Mouse (Mus musculus) inflammation-experienced regulatory T-cells, adult 16 weeks (primary cell): ENCODE results near the gene Olfr1228. TPM values are rescaled to one million over a fixed set of nuclear protein-coding genes. Genes with fewer than 3 reads are reported as not detected.

ENCODE experiments used
- polyA plus RNA-seq: library from polyadenylated mRNA; unstranded; fragments of 100-300 nt; shearing (Covaris generic); gene quantifications from one replicate; pipeline ENCODE4 v1.2.1, GENCODE M21; 2017

Olfr1228 gene
- not detected for polyA plus RNA-seq

DNA sequence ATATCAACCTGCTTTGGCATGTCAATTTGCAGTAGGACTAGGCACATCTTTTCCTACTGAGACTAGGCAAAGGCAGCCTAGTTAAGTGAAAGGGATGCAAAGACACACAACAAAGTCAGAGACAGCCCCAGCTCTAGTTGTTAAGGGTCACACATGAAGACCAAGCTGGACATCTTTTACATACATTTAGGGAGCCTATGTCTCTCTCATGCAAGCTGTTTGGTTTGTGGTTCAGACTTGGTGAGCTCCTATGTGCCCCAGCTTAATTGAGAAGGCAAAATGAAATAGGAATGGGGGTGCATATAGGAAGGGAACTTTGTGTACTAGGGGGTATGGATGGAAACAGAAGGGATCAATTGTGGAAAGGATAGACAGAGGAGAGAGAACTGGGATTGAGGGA lies at the start of gene Olfr1228:
TSS of gene Olfr1228 (minus strand) at position 101 of the 400 bp plus-strand sequence.

DNA sequence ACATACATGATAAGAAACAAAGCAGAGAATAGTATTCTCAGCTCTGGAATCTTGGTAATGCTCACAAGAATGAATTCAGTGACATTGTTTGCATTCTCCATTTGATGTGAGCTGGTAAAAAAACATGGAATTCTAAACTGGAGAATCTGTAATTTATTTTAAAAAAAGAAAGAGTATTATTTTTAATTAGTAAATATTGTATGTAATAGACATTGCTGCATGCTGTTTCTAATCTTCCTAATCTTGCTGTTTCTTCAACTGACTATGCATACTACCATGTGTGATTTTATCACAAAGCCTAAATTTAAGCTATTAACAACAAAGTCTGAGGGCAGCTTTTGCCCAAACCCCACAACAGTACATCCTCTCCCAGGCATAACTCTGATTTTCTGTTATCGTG lies 43.3 kb upstream of the Olfr1228 start, which contains the start of gene Olfr1230:
TSS of gene Olfr1230 (minus strand) at position 101 of the 400 bp plus-strand sequence.

DNA sequence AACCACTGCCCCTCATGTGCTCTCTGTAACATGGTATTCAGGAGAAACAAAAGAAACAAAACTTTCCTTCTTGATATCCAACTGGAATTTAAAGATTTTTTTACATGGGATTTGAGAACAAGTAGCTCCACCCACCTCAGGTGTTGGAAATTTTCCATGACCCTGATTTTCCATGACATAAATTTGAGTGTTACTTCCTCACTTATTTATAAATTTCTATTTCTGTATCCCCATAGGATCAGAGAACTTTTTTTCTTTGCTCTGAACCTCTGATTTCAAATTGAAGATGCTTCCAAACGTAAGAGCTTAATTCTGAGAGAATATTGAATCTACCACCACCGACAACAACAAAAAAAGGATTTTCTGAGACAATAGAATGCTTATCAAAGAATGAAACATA lies 34.1 kb upstream of the Olfr1228 start, which contains the start of gene Olfr1229:
TSS of gene Olfr1229 (minus strand) at position 101 of the 400 bp plus-strand sequence.

DNA sequence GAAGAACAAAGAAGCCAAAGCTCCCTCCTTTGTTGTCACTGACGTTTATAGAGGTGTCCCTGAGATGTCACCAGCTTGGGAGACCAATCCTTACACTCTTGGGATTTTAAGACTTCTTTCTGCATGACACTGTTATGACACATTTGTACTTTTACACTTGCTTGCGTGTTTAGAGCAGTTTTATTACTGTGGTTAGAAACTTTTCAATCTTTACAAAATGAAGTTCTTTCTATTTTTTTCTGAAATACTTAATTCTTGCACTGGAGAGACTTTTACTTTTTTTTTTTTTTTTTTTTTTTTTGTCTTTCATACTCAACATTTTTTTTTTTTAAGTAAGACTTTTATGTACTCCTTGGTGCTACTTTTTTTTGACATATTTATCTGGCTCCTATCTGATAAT lies 53.9 kb downstream of the Olfr1228 start, which contains the start of gene Olfr1226:
TSS of gene Olfr1226 (minus strand) at position 101 of the 400 bp plus-strand sequence.

Other genes starting within 250 kb of the Olfr1228 start
- not detected for gene Olfr1215, start 247.1 kb downstream of the Olfr1228 start, polyA plus RNA-seq
- gene Olfr1216, start 235.7 kb downstream of the Olfr1228 start, polyA plus RNA-seq, result not detected
- not detected for gene Olfr1217, start 222.0 kb downstream of the Olfr1228 start, polyA plus RNA-seq
- gene Olfr1218, start 192.9 kb downstream of the Olfr1228 start, polyA plus RNA-seq, result not detected
- gene Olfr1219, start 170.5 kb downstream of the Olfr1228 start, polyA plus RNA-seq, result not detected
- not detected for gene Olfr1220, start 147.2 kb downstream of the Olfr1228 start, polyA plus RNA-seq
- not detected for gene Olfr1221, start 136.8 kb downstream of the Olfr1228 start, polyA plus RNA-seq
- not detected for gene Olfr1222, start 121.0 kb downstream of the Olfr1228 start, polyA plus RNA-seq
- gene Olfr1223, start 102.5 kb downstream of the Olfr1228 start, polyA plus RNA-seq, result not detected
- not detected for gene Olfr1224-ps1, start 90.0 kb downstream of the Olfr1228 start, polyA plus RNA-seq
- gene Olfr1225, start 79.4 kb downstream of the Olfr1228 start, polyA plus RNA-seq, result not detected
- gene Olfr1226, start 54.0 kb downstream of the Olfr1228 start, polyA plus RNA-seq, result not detected
- not detected for gene Olfr1229, start 34.0 kb upstream of the Olfr1228 start, polyA plus RNA-seq
- not detected for gene Olfr1230, start 43.2 kb upstream of the Olfr1228 start, polyA plus RNA-seq
- not detected for gene Olfr1231, start 53.0 kb upstream of the Olfr1228 start, polyA plus RNA-seq
- not detected for gene Olfr1232, start 75.6 kb upstream of the Olfr1228 start, polyA plus RNA-seq
- gene Olfr1233, start 88.3 kb upstream of the Olfr1228 start, polyA plus RNA-seq, result not detected
- gene Olfr1234, start 110.8 kb upstream of the Olfr1228 start, polyA plus RNA-seq, result not detected
- not detected for gene Olfr1238, start 155.6 kb upstream of the Olfr1228 start, polyA plus RNA-seq
- gene Olfr1239, start 166.3 kb upstream of the Olfr1228 start, polyA plus RNA-seq, result not detected
- gene Olfr1240, start 188.9 kb upstream of the Olfr1228 start, polyA plus RNA-seq, result not detected
- gene Olfr1241, start 233.1 kb upstream of the Olfr1228 start, polyA plus RNA-seq, result not detected
- gene Olfr1242, start 244.3 kb upstream of the Olfr1228 start, polyA plus RNA-seq, result not detected